Mouse (Mus musculus) hindbrain, embryonic 12.5 days (tissue): Measurements from ENCODE around the gene Actbl2. TPM values are rescaled to one million over a fixed set of nuclear protein-coding genes. Genes with fewer than 3 reads are reported as not detected.

Experiments
- ATAC-seq: fragments of 200-750 bp; cut with Nextera tagmentation; 2 replicates; pipeline ENCODE4 v1.8.0; 2017; ENCODE audit warnings: moderate TSS enrichment; ENCODE audit not compliant: low FRiP score
- H3K27ac ChIP-seq: fragments of 300-500 bp; sonication (generic); 2 replicates; pipeline ENCODE4 v1.5.1; 2016; ENCODE audit warnings: mild to moderate bottlenecking
- H3K27me3 ChIP-seq: fragments of 300-500 bp; sonication (generic); 2 replicates; pipeline ENCODE4 v1.6.1; 2016; ENCODE audit warnings: mild to moderate bottlenecking
- H3K36me3 ChIP-seq: fragments of 300-500 bp; sonication (generic); 2 replicates; pipeline ENCODE4 v1.6.1; 2016; ENCODE audit warnings: mild to moderate bottlenecking
- H3K4me1 ChIP-seq: fragments of 300-500 bp; sonication (generic); 2 replicates; pipeline ENCODE4 v1.6.1; 2016
- H3K4me2 ChIP-seq: fragments of 300-500 bp; sonication (generic); replicated peaks from 2 replicates; pipeline ENCODE4 v1.6.1; 2016; ENCODE audit warnings: mild to moderate bottlenecking
- H3K4me3 ChIP-seq: fragments of 300-500 bp; sonication (generic); 2 replicates; pipeline ENCODE4 v1.5.1; 2016; ENCODE audit warnings: mild to moderate bottlenecking
- H3K9ac ChIP-seq: fragments of 300-500 bp; sonication (generic); 2 replicates; pipeline ENCODE4 v1.6.1; 2016; ENCODE audit warnings: mild to moderate bottlenecking, moderate library complexity
- H3K9me3 ChIP-seq: fragments of 300-500 bp; sonication (generic); replicated peaks from 2 replicates; pipeline ENCODE4 v1.6.1; 2016; ENCODE audit warnings: mild to moderate bottlenecking
- WGBS: fragments of 180-500 bp; shearing (Covaris S2); methylation state at CpG from one replicate; pipeline ENCODE4 v1.1.7; 2016; 5-methylcytosine and 5-hydroxymethylcytosine counted together
- polyA plus RNA-seq: library from polyadenylated mRNA; unstranded; fragments of >200 nt; fragmentation: Nextera tagmentation; extraction: Ambion mirVana; gene quantifications from 2 replicates; pipeline ENCODE4 v1.2.1, GENCODE M21; 2016

Gene Actbl2
- polyA plus RNA-seq: not detected in 2 replicates

- ATAC-seq: no peak
- Histone ChIP-seq H3K9me3 (no peaks in the 10 kb centered on the region), H3K4me1 (peaks cover 4% of the 10 kb centered on the region; the same call in 1 of the 2 replicates), H3K36me3 (no peaks in the 10 kb centered on the region), H3K4me3 (no peak within 1 kb of the TSS), H3K4me2 (no peak within 1 kb of the TSS), H3K9ac (no peak within 1 kb of the TSS), H3K27me3 (no peaks in the 10 kb centered on the region), H3K27ac (no peak within 1 kb of the TSS)
- WGBS: 89% methylated on average over 5 of the region's 5 CpGs
Measured at GRCm38 (mm10) chr13:111254713-111255112, at the start of gene Actbl2. Gene Actbl2 (plus strand): TSS chr13:111255013.

- H3K36me3 ChIP-seq: no peaks in the 10 kb centered on the region
- H3K9ac ChIP-seq: no peak overlapping the region
- ATAC-seq: no peak
- 53% methylated on average over 8 of the region's 8 CpGs for WGBS
- no peak overlapping the region for H3K4me2 ChIP-seq
- H3K4me3 ChIP-seq: no peak overlapping the region
- no peaks in the 10 kb centered on the region for H3K9me3 ChIP-seq
- no peaks in the 10 kb centered on the region for H3K27me3 ChIP-seq
- H3K4me1 ChIP-seq: no peaks in the 10 kb centered on the region
- H3K27ac ChIP-seq: peak overlapping the region; percentile 60
Measured at GRCm38 (mm10) chr13:111210649-111211378, 44.0 kb upstream of the Actbl2 start.

- WGBS: 30% methylated on average over 5 of the region's 5 CpGs
- Histone ChIP-seq H3K9me3 (no peaks in the 10 kb centered on the region), H3K4me2 (no peak overlapping the region), H3K36me3 (no peaks in the 10 kb centered on the region), H3K4me3 (no peak overlapping the region), H3K4me1 (peaks cover 6% of the 10 kb centered on the region; the same call in 1 of the 2 replicates), H3K27me3 (no peaks in the 10 kb centered on the region), H3K9ac (no peak overlapping the region), H3K27ac (no peak overlapping the region)
- no peak for ATAC-seq
Measured at GRCm38 (mm10) chr13:111228768-111229167, 26.0 kb upstream of the Actbl2 start.

GRCm38 (mm10) chr13:111229541-111229940, 25.3 kb upstream of the Actbl2 start:
- no peaks in the 10 kb centered on the region for H3K9me3 ChIP-seq
- H3K4me1 ChIP-seq: peaks cover 6% of the 10 kb centered on the region; the same call in 1 of the 2 replicates
- no peaks in the 10 kb centered on the region for H3K36me3 ChIP-seq
- no peak overlapping the region for H3K27ac ChIP-seq
- ATAC-seq: no peak
- H3K4me3 ChIP-seq: no peak overlapping the region
- no peak overlapping the region for H3K4me2 ChIP-seq
- 79% methylated on average over 6 of the region's 6 CpGs for WGBS
- no peaks in the 10 kb centered on the region for H3K27me3 ChIP-seq
- no peak overlapping the region for H3K9ac ChIP-seq

- Histone ChIP-seq H3K4me1 (peaks cover 6% of the 10 kb centered on the region; the same call in 1 of the 2 replicates), H3K4me3 (no peak overlapping the region), H3K27ac (no peak overlapping the region), H3K27me3 (no peaks in the 10 kb centered on the region), H3K36me3 (no peaks in the 10 kb centered on the region), H3K4me2 (no peak overlapping the region), H3K9me3 (no peaks in the 10 kb centered on the region), H3K9ac (no peak overlapping the region)
- 43% methylated on average over 7 of the region's 7 CpGs for WGBS
- peak; percentile 50; the same call in 1 of the 2 replicates for ATAC-seq
Measured at GRCm38 (mm10) chr13:111232416-111232815, 22.4 kb upstream of the Actbl2 start.

GRCm38 (mm10) chr13:111233356-111233755, 21.5 kb upstream of the Actbl2 start:
- Histone ChIP-seq H3K9me3 (no peaks in the 10 kb centered on the region), H3K4me3 (no peak overlapping the region), H3K9ac (no peak overlapping the region), H3K36me3 (no peaks in the 10 kb centered on the region), H3K27ac (no peak overlapping the region), H3K4me2 (no peak overlapping the region), H3K27me3 (no peaks in the 10 kb centered on the region), H3K4me1 (peaks cover 6% of the 10 kb centered on the region; the same call in 1 of the 2 replicates)
- ATAC-seq: no peak
- WGBS: 71% methylated on average over 5 of the region's 5 CpGs

GRCm38 (mm10) chr13:111234573-111234972, 20.2 kb upstream of the Actbl2 start:
- H3K36me3 ChIP-seq: no peaks in the 10 kb centered on the region
- H3K27me3 ChIP-seq: no peaks in the 10 kb centered on the region
- no peaks in the 10 kb centered on the region for H3K9me3 ChIP-seq
- no peak for ATAC-seq
- peaks cover 6% of the 10 kb centered on the region; the same call in 1 of the 2 replicates for H3K4me1 ChIP-seq
- no peak overlapping the region for H3K27ac ChIP-seq
- H3K9ac ChIP-seq: no peak overlapping the region
- H3K4me3 ChIP-seq: no peak overlapping the region
- no peak overlapping the region for H3K4me2 ChIP-seq
- 79% methylated on average over 3 of the region's 3 CpGs for WGBS

GRCm38 (mm10) chr13:111235719-111236166, 19.1 kb upstream of the Actbl2 start:
- WGBS: 61% methylated on average over 6 of the region's 6 CpGs
- H3K27ac ChIP-seq: peak overlapping the region; percentile 23; the same call in 1 of the 2 replicates
- H3K4me1 ChIP-seq: peaks cover 6% of the 10 kb centered on the region; the same call in 1 of the 2 replicates
- H3K9ac ChIP-seq: no peak overlapping the region
- H3K4me3 ChIP-seq: no peak overlapping the region
- H3K27me3 ChIP-seq: no peaks in the 10 kb centered on the region
- ATAC-seq: no peak
- no peaks in the 10 kb centered on the region for H3K9me3 ChIP-seq
- H3K4me2 ChIP-seq: no peak overlapping the region
- H3K36me3 ChIP-seq: no peaks in the 10 kb centered on the region

GRCm38 (mm10) chr13:111236461-111236864, 18.4 kb upstream of the Actbl2 start:
- Histone ChIP-seq H3K27ac (no peak overlapping the region), H3K36me3 (no peaks in the 10 kb centered on the region), H3K9ac (no peak overlapping the region), H3K4me2 (no peak overlapping the region), H3K9me3 (no peaks in the 10 kb centered on the region), H3K4me3 (no peak overlapping the region), H3K4me1 (peaks cover 6% of the 10 kb centered on the region; the same call in 1 of the 2 replicates), H3K27me3 (no peaks in the 10 kb centered on the region)
- no peak for ATAC-seq
- WGBS: 82% methylated on average over 9 of the region's 9 CpGs

- WGBS: 67% methylated on average over 1 of the region's 1 CpGs
- no peak for ATAC-seq
- no peaks in the 10 kb centered on the region for H3K36me3 ChIP-seq
Measured at GRCm38 (mm10) chr13:111237296-111237695, 17.5 kb upstream of the Actbl2 start.

GRCm38 (mm10) chr13:111237865-111238465, 16.8 kb upstream of the Actbl2 start:
- H3K4me1 ChIP-seq: no peaks in the 10 kb centered on the region
- no peak overlapping the region for H3K4me3 ChIP-seq
- WGBS: 47% methylated on average over 3 of the region's 3 CpGs
- no peaks in the 10 kb centered on the region for H3K27me3 ChIP-seq
- no peak overlapping the region for H3K4me2 ChIP-seq
- H3K9ac ChIP-seq: no peak overlapping the region
- no peaks in the 10 kb centered on the region for H3K9me3 ChIP-seq
- peak; percentile 43; the same call in 1 of the 2 replicates for ATAC-seq
- no peaks in the 10 kb centered on the region for H3K36me3 ChIP-seq
- no peak overlapping the region for H3K27ac ChIP-seq

More at GRCm38 (mm10) chr13:111237296-111237695, 17.5 kb upstream of the Actbl2 start:
- no peak overlapping the region for H3K4me2 ChIP-seq
- no peak overlapping the region for H3K27ac ChIP-seq
- H3K4me3 ChIP-seq: no peak overlapping the region
- no peaks in the 10 kb centered on the region for H3K27me3 ChIP-seq
- no peak overlapping the region for H3K9ac ChIP-seq
- no peaks in the 10 kb centered on the region for H3K9me3 ChIP-seq
- H3K4me1 ChIP-seq: 0 out of 2 replicates have a peak, but pooled peaks cover 3% of the 10 kb centered on the region

- H3K4me2 ChIP-seq: no peak overlapping the region
- no peak overlapping the region for H3K27ac ChIP-seq
- no peaks in the 10 kb centered on the region for H3K4me1 ChIP-seq
- no peaks in the 10 kb centered on the region for H3K27me3 ChIP-seq
- no peak overlapping the region for H3K9ac ChIP-seq
- H3K36me3 ChIP-seq: no peaks in the 10 kb centered on the region
- no peak for ATAC-seq
- H3K9me3 ChIP-seq: no peaks in the 10 kb centered on the region
- no peak overlapping the region for H3K4me3 ChIP-seq
- 86% methylated on average over 5 of the region's 5 CpGs for WGBS
Measured at GRCm38 (mm10) chr13:111251106-111251505, 3.7 kb upstream of the Actbl2 start.
